Mouse (Mus musculus) limb, embryonic 13.5 days (tissue): ENCODE results near the gene Ly9. TPM values are rescaled to one million over a fixed set of nuclear protein-coding genes. Genes with fewer than 3 reads are reported as not detected.

Source experiments
- ATAC-seq: fragments of 200-750 bp; cut with Nextera tagmentation; 2 replicates; pipeline ENCODE4 v1.8.0; 2017; ENCODE audit warnings: low read depth, moderate number of reproducible peaks, moderate TSS enrichment; ENCODE audit not compliant: low FRiP score
- H3K27ac ChIP-seq: fragments of 300-500 bp; sonication (generic); 2 replicates; pipeline ENCODE4 v1.5.1; 2015; ENCODE audit warnings: inconsistent platforms, mild to moderate bottlenecking, moderate library complexity
- H3K27me3 ChIP-seq: fragments of 300-500 bp; sonication (generic); 2 replicates; pipeline ENCODE4 v1.6.1; 2015; ENCODE audit warnings: mild to moderate bottlenecking, inconsistent platforms
- H3K36me3 ChIP-seq: fragments of 300-500 bp; sonication (generic); 2 replicates; pipeline ENCODE4 v1.6.1; 2015; ENCODE audit warnings: inconsistent platforms, mild to moderate bottlenecking, moderate library complexity
- H3K4me1 ChIP-seq: fragments of 300-500 bp; sonication (generic); 2 replicates; pipeline ENCODE4 v1.6.1; 2015; ENCODE audit warnings: inconsistent platforms
- H3K4me2 ChIP-seq: fragments of 300-500 bp; sonication (generic); replicated peaks from 2 replicates; pipeline ENCODE4 v1.6.1; 2015; ENCODE audit warnings: inconsistent platforms, mild to moderate bottlenecking, moderate library complexity
- H3K4me3 ChIP-seq: fragments of 300-500 bp; sonication (generic); 2 replicates; pipeline ENCODE4 v1.5.1; 2015; ENCODE audit warnings: moderate library complexity, mild to moderate bottlenecking, inconsistent platforms
- H3K9ac ChIP-seq: fragments of 300-500 bp; sonication (generic); 2 replicates; pipeline ENCODE4 v1.6.1; 2015; ENCODE audit warnings: mild to moderate bottlenecking, inconsistent platforms
- H3K9me3 ChIP-seq: fragments of 300-500 bp; sonication (generic); 2 replicates; pipeline ENCODE4 v1.6.1; 2016; ENCODE audit warnings: inconsistent platforms
- WGBS: fragments of 180-500 bp; shearing (Covaris S2); methylation state at CpG from one replicate; pipeline ENCODE4 v1.1.7; 2015; 5-methylcytosine and 5-hydroxymethylcytosine counted together
- polyA plus RNA-seq: library from polyadenylated mRNA; unstranded; fragments of >200 nt; fragmentation: Nextera tagmentation; extraction: Ambion mirVana; gene quantifications from 2 replicates; pipeline ENCODE4 v1.2.1, GENCODE M21; 2015

Gene Ly9
- polyA plus RNA-seq, 1 experiment from 2014 or later = 0.29 TPM

DNA sequence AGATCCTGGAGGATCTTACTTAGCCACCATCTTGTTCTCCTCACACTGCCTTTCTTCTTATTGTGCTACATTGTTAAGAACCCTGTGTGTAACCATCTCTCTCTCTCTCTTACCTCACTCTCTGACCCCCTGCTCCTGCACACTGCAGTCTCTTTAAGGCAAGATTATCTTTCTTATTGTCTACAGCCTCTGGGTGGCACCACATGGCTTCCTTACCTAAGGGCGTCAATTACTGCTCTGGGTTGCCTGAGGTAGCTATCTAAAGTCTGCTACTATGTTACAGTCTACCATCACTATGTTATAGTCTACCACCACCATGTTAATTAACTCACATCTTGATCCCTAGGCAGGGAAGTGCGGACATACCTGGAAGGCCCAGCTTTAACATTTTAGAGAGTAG lies 38.8 kb downstream of the Ly9 start:
- no peak overlapping the region for H3K4me3 ChIP-seq
- no peak overlapping the region for H3K27ac ChIP-seq
- no peaks in the 10 kb centered on the region for H3K27me3 ChIP-seq
- no peak for ATAC-seq
- no peak overlapping the region for H3K4me2 ChIP-seq
- no peak overlapping the region for H3K9ac ChIP-seq
- H3K9me3 ChIP-seq = no peaks in the 10 kb centered on the region
- WGBS = 64% methylated on average over 2 of the region's 2 CpGs
- H3K4me1 ChIP-seq = no peaks in the 10 kb centered on the region
- no peaks in the 10 kb centered on the region for H3K36me3 ChIP-seq

DNA sequence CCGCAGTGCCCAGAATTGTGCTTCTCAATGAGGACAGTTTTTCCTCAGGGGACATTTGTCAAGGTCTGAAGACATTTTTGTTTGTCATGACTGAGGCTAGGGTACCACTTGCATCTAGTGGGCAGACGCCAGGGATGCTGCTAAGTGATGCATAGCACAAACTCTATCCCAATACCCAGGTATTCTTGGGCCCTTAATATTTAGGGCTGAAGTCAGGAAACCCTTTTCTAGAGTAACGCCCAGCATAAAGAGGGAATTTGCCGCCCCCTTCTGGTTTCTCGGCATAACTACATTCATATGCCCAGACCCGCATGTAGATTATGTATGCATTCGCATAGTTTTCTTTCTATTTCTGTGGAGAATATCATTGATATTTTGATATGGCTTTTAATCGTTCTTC lies 40.4 kb downstream of the Ly9 start:
- 25% methylated on average over 8 of the region's 8 CpGs for WGBS
- Histone ChIP-seq H3K4me2 (no peak overlapping the region), H3K9me3 (no peaks in the 10 kb centered on the region), H3K27ac (no peak overlapping the region), H3K4me3 (no peak overlapping the region), H3K4me1 (no peaks in the 10 kb centered on the region), H3K36me3 (no peaks in the 10 kb centered on the region), H3K9ac (no peak overlapping the region), H3K27me3 (no peaks in the 10 kb centered on the region)
- 0 out of 2 replicates have a peak, but pooled peaks have one; percentile 48 for ATAC-seq

- no peaks in the 10 kb centered on the region for H3K36me3 ChIP-seq
- H3K27ac ChIP-seq = no peak overlapping the region
- no peak overlapping the region for H3K4me3 ChIP-seq
- H3K9ac ChIP-seq = no peak overlapping the region
- ATAC-seq = no peak
- no peaks in the 10 kb centered on the region for H3K4me1 ChIP-seq
- H3K27me3 ChIP-seq = no peaks in the 10 kb centered on the region
- 71% methylated on average over 4 of the region's 4 CpGs for WGBS
- H3K4me2 ChIP-seq = no peak overlapping the region
- H3K9me3 ChIP-seq = no peaks in the 10 kb centered on the region
These were observed 41.3 kb downstream of the Ly9 start for GRCm38 (mm10) chr1:171565888-171566287.

DNA sequence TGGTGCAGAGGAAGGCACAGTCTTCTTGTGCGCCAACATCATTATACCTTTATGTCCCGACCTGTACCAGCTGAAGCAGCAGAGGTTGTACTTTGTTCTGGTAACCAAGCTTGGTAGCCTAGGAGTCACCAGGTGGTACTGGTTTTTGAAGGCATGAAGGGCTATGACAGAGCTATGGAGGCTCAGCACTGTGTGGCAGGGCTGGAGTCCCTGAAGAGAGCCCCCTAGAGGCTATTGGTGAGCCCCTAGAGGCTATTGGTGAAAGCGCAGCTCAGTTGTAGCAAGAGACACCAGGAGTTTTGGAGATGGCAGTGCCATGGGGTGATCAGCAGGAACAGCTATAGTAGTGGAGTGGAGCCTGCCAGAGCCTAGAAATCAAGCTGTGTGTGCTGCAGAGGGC lies 43.0 kb downstream of the Ly9 start:
- Histone ChIP-seq H3K27me3 (no peaks in the 10 kb centered on the region), H3K9me3 (no peaks in the 10 kb centered on the region), H3K36me3 (no peaks in the 10 kb centered on the region), H3K27ac (no peak overlapping the region), H3K9ac (no peak overlapping the region), H3K4me3 (no peak overlapping the region), H3K4me1 (no peaks in the 10 kb centered on the region), H3K4me2 (no peak overlapping the region)
- no peak for ATAC-seq
- WGBS = 60% methylated on average over 3 of the region's 3 CpGs

DNA sequence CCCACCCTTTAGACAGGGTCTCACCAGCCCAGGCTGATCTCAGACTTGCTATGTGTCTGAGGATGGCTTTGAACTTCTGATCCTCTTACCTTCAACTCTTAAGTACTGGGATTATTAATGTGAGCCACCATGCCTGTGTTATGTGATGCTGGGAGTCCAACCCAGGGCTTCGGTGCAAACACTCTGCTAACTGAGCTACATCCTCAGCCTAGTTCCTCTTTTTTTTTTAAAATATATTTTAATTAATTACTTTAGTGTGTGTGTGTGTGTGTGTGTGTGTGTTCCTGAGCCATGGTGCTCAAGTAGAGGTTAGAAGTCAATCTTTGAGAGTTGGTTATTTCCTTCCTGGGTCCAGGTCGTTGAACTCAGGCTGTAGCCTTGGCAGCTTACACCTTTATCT lies 44.2 kb downstream of the Ly9 start:
- no peak for ATAC-seq
- no peaks in the 10 kb centered on the region for H3K36me3 ChIP-seq
- no peak overlapping the region for H3K27ac ChIP-seq
- no peaks in the 10 kb centered on the region for H3K9me3 ChIP-seq
- H3K9ac ChIP-seq = no peak overlapping the region
- no peaks in the 10 kb centered on the region for H3K27me3 ChIP-seq
- no peak overlapping the region for H3K4me3 ChIP-seq
- 75% methylated on average over 2 of the region's 2 CpGs for WGBS
- H3K4me2 ChIP-seq = no peak overlapping the region
- H3K4me1 ChIP-seq = no peaks in the 10 kb centered on the region

- Histone ChIP-seq H3K4me2 (no peak overlapping the region), H3K36me3 (no peaks in the 10 kb centered on the region), H3K27me3 (no peaks in the 10 kb centered on the region), H3K4me1 (no peaks in the 10 kb centered on the region), H3K9ac (no peak overlapping the region), H3K4me3 (no peak overlapping the region), H3K27ac (no peak overlapping the region), H3K9me3 (no peaks in the 10 kb centered on the region)
- WGBS = 63% methylated on average over 8 of the region's 11 CpGs
- ATAC-seq = no peak
These were observed 45.5 kb downstream of the Ly9 start for GRCm38 (mm10) chr1:171561639-171562225.

GRCm38 (mm10) chr1:171561200-171561599 lies 46.0 kb downstream of the Ly9 start:
- ATAC-seq = no peak
- Histone ChIP-seq H3K4me2 (no peak overlapping the region), H3K36me3 (no peaks in the 10 kb centered on the region), H3K4me1 (no peaks in the 10 kb centered on the region), H3K9me3 (no peaks in the 10 kb centered on the region), H3K27ac (no peak overlapping the region), H3K4me3 (no peak overlapping the region), H3K9ac (no peak overlapping the region), H3K27me3 (no peaks in the 10 kb centered on the region)
- 76% methylated on average over 1 of the region's 1 CpGs for WGBS

DNA sequence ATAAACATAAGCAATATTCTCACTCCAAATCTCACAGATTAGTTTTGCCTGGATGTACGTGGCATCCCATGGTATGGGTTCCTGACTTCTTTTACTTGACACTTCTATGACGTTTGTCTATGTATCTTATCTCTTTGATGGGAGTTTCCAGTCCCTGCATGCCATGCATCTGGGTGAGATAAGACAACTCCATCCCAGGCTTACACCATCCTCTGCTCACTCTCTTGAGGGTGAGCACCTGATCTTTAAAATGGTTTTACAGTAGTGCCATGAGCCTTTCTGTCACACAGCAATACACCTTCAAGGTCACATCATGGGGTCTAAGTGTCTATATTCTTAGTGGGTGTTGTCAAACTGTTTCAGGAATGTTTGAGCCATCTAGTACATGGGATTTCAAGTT lies 46.9 kb downstream of the Ly9 start:
- no peaks in the 10 kb centered on the region for H3K4me1 ChIP-seq
- no peak overlapping the region for H3K4me2 ChIP-seq

DNA sequence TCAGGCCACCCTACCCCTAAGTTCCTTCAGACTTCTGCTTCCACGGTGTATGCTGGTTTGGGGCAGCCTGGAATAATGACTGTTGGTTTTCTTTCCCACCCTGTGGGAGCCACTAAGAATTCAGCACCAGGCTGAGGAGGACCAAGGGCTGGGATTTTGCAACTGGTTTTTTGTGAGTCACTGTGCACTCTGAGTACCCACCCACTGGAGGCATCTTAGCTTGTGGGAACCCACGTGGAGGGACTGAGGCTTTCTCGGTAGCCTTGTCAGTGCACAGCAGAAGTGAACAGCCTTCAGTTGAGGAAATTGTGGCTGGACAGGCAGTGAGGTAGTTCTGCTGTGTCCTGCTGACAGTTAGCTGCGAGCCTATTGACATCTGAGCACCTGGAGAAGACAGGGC lies 48.3 kb downstream of the Ly9 start, which contains the start of gene Cd244a:
Gene Cd244a (plus strand): TSS at position 296 of the 400 bp plus-strand sequence.
- no peaks in the 10 kb centered on the region for H3K36me3 ChIP-seq
- no peak within 1 kb of the TSS for H3K4me2 ChIP-seq
- no peak within 1 kb of the TSS for H3K9ac ChIP-seq
- H3K4me1 ChIP-seq = no peaks in the 10 kb centered on the region
- no peak within 1 kb of the TSS for H3K4me3 ChIP-seq
- H3K27ac ChIP-seq = no peak within 1 kb of the TSS
- WGBS = 76% methylated on average over 4 of the region's 4 CpGs
- ATAC-seq = no peak
- no peaks in the 10 kb centered on the region for H3K9me3 ChIP-seq
- H3K27me3 ChIP-seq = no peaks in the 10 kb centered on the region

More for the DNA sequence above, 46.9 kb downstream of the Ly9 start:
- 73% methylated on average over 2 of the region's 2 CpGs for WGBS
- no peak for ATAC-seq
- Histone ChIP-seq H3K9ac (no peak overlapping the region), H3K36me3 (no peaks in the 10 kb centered on the region), H3K27ac (no peak overlapping the region), H3K27me3 (no peaks in the 10 kb centered on the region), H3K4me3 (no peak overlapping the region), H3K9me3 (no peaks in the 10 kb centered on the region)

- Histone ChIP-seq H3K36me3 (no peaks in the 10 kb centered on the region), H3K9ac (no peak overlapping the region), H3K27me3 (no peaks in the 10 kb centered on the region), H3K4me3 (no peak overlapping the region), H3K4me1 (no peaks in the 10 kb centered on the region), H3K4me2 (no peak overlapping the region), H3K9me3 (no peaks in the 10 kb centered on the region), H3K27ac (no peak overlapping the region)
- ATAC-seq = no peak
- 77% methylated on average over 6 of the region's 6 CpGs for WGBS
These were observed 48.8 kb downstream of the Ly9 start for GRCm38 (mm10) chr1:171558407-171558806.

DNA sequence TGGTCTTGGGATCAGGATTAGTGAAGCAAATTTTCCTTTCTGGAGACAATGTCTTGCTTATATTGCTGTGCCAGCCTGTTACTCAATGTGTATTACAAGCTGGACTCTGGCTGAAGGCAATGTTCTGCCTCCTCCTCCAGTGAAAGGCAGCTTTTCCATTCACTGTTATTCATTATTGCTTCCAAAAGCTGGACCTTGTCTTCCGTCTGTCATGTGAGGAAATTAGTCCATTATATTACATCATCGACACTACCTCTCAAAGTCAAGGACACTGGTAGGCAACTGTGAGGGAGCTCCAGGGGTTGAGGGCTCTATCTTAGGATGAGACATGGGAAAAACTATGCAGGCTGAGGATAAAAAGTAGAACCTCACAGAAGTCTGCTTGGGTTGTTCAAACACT lies 50.8 kb downstream of the Ly9 start:
- Histone ChIP-seq H3K36me3 (no peaks in the 10 kb centered on the region), H3K27ac (no peak overlapping the region), H3K4me2 (no peak overlapping the region), H3K9me3 (no peaks in the 10 kb centered on the region), H3K4me3 (no peak overlapping the region), H3K4me1 (no peaks in the 10 kb centered on the region), H3K9ac (no peak overlapping the region), H3K27me3 (no peaks in the 10 kb centered on the region)
- 94% methylated on average over 2 of the region's 2 CpGs for WGBS
- no peak for ATAC-seq

- Histone ChIP-seq H3K4me1 (no peaks in the 10 kb centered on the region), H3K36me3 (no peaks in the 10 kb centered on the region), H3K4me2 (no peak overlapping the region), H3K4me3 (no peak overlapping the region), H3K27me3 (no peaks in the 10 kb centered on the region), H3K27ac (no peak overlapping the region), H3K9me3 (no peaks in the 10 kb centered on the region), H3K9ac (no peak overlapping the region)
- ATAC-seq = no peak
- 82% methylated on average over 11 of the region's 11 CpGs for WGBS
These were observed 53.6 kb downstream of the Ly9 start for GRCm38 (mm10) chr1:171553359-171554341.
